Mouse (Mus musculus) spleen, embryonic (tissue): ENCODE data around the gene Rpl36.
"Not testable (repeated sequence)": the region's sequence is repeated elsewhere in the genome, so short reads cannot be mapped to it uniquely, and the experiment has no call there.

Source experiments
- CTCF ChIA-PET: fragments of 350-600 bp; sonication (Branson Sonifier 250); formaldehyde crosslinking; loops from one replicate; lab custom pipeline; 2022; lab: Charles Lee

Rpl36 gene

GRCm38 (mm10) chr17:56607521-56608062, 5.6 kb upstream of the Rpl36 start:
- CTCF ChIA-PET: interaction anchor here (0.5 kb wide), 1 partner anchor 245 kb away, joined by 7 read pairs; no protein-coding TSS in a partner anchor

GRCm38 (mm10) chr17:56608699-56609098, 4.5 kb upstream of the Rpl36 start:
- CTCF ChIA-PET: interaction anchor here (0.7 kb wide), 1 partner anchor 25 kb away, joined by 3 read pairs; no protein-coding TSS in a partner anchor

DNA sequence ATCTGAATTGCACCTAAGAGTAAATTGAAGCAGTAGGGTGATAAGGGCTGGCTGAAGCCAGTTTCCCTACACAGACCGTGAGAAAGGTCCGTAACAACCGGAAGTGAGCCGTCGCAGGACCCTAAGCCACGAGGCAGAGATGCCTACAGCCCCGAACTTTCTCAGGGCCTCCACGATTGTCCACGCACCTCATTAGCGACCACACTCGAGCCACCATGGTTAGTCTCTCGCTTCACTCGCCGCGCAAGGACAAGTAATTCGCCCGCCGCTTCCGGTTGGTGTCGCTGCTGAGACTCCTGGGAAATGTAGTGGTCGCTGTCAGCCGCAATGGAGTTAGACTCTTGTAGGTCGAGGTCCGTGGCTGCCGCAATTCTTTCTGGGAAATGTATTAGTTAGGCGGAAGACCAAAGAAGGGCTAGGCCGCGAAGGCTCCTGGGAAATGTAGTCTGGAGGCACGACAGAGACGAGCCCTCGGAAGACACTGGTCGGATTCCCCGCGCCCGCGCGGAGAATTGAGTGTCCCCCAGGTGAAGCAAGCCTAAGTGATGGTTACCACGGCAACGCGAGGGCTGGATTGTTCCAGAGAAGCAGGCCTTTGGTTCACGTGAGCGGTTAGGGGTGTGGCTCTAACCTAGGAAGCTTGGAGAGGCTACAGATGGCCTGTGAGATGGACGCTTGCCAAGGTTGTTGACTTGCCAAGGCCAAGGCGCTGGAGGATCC, 3.6 kb upstream of the Rpl36 start, which contains the start of gene 2410015M20Rik:
Gene 2410015M20Rik, minus strand, starts transcription at position 320 of the 720 bp plus-strand sequence.
- CTCF ChIA-PET: interaction anchor here (0.7 kb wide), 1 partner anchor 26 kb away, joined by 3 read pairs; no protein-coding TSS in a partner anchor

- CTCF ChIA-PET: no interaction called here
These were observed 1.9 kb upstream of the Rpl36 start for GRCm38 (mm10) chr17:56611323-56611722.

DNA sequence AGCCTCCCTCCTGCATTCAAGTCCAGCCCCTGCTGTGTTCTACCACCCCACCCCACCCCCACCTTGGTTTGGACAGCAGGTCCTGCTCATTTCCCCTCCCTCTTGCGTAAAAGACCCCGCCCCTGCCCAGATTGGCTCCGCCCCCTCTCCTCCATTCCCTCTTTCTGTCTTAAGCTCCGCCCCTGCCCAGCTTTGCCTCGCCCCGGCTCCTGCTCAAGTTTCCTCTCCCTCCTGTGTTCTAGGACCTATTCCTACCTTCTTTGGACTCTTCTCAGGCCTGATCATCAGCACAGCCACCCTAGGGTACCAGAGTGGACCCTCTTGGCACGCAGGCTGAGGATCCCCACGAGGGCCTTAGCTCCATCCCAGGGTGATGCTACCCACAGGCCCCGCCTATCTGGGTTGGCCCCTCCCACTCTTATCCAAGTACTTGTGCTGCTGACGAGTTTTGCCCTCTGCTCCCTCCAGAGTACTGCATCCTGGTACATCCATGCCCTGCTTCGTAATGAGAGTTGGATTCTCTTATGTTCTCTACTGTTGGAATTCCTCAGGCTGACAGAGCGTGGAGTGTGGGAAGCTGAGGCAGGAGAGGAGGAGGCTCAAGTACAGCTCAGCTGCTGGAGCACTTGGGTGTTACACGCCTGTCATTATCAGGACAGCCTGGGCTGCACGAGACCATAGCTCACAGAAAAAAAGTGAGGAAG, 1.2 kb upstream of the Rpl36 start:
- CTCF ChIA-PET: interaction anchor here (0.5 kb wide), 1 partner anchor 28 kb away, joined by 3 read pairs; the partner anchor contains the start of genes Safb and Safb2

DNA sequence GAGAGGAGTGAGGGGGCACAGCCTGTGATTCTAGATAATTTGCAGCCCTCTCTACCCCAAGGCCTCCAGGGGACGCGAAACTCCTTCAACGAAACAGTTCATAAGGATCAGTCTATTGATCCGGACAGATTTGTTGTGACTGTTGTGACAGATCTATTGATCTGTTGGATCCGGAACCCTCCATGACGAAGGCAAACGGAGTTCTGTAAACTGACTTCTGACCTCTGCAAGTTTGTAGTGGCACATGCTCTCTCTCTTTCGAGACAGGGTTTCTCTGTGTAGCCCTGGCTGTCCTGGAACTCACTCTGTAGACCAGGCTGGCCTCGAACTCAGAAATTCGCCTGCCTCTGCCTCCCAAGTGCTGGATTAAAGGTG, 664 bp upstream of the Rpl36 start:
- CTCF ChIA-PET: interaction anchor here (0.5 kb wide), 1 partner anchor 28 kb away, joined by 3 read pairs; the partner anchor contains the start of genes Safb and Safb2

DNA sequence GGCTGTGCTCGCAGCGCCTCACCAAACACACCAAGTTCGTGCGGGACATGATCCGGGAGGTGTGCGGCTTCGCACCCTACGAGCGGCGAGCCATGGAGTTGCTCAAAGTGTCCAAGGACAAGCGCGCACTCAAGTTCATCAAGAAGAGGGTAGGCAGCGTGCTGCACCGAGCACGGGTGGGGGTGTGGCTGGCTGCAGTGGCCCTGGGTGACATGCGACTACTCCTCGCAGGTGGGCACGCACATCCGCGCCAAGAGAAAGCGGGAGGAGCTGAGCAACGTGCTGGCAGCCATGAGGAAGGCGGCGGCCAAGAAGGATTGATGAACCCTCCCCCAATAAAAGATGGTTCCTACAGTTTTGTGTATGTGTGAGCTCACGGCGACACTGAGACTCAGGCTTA, 677 bp downstream of the Rpl36 start:
- CTCF ChIA-PET: not testable (repeated sequence)

GRCm38 (mm10) chr17:56614391-56615135, 1.3 kb downstream of the Rpl36 start:
- CTCF ChIA-PET: no interaction called here

DNA sequence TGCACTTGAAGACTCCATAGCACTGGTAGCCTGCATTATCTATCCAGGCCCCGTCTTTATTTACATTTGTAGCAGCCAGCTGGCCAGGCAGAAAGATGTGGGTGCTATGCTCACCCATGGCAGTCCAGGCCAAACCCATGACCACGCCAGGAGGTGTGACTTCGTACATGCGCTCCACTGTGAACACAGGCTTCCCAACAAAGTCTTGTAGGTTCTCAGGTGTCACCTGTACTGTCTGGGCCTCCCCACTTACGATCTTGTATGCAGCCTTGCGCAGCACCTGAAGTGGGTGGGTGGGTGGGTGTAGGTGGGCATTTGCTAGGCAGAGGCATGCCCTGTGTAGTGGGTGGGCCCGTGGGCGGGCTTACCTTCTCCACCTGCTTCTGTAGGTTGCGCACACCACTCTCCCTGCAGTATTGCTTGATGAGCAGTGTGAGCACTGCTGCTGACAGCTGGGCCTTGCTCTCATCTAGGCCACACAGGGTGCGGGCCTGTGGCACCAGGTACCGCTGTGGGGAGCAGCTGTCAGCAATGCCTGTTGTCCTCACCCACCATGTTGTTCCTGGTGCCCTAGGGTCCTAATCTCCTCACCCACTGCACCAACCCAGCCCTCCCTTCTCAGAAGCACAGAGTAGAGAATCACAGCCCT, 2.0 kb downstream of the Rpl36 start:
- CTCF ChIA-PET: no interaction called here

DNA sequence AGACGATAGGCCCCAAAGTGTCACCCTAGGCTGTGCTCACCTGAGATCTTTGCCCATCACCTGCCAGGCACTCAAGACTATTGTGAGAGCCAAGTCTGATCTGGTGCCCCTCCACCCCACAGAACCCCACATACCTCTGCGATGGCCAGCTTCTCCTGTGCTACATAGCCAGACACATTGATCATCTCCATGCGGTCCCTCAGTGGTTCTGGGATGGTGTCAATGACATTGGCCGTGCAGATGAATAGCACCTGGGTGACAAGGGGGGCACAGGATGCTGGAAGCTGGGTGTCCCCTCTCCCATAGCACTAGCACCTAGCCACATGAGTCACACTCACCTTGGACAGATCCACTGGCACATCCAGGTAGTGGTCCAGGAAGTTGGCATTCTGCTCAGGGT, 2.6 kb downstream of the Rpl36 start:
- CTCF ChIA-PET: no interaction called here

DNA sequence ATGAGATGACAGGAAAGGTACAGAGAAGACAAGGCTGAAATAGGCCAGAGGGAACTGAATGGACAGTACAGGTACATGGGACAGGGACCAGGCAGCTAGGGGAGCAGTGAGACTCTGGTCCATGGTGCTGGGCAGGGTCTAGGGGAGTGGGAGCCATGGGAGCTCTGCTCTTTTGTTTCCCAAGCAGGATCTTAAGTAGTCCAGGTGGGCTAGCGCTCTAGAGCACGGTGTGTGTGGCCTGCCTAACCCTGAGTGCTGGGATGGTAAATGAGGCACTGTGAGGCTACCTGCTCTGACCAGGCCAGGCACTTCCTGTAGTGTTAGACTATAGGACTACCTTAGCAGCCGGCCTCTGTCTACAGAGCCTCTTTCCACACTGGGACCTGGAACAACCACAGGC, 3.5 kb downstream of the Rpl36 start:
- CTCF ChIA-PET: no interaction called here

GRCm38 (mm10) chr17:56617628-56618027, 4.4 kb downstream of the Rpl36 start:
- CTCF ChIA-PET: no interaction called here

GRCm38 (mm10) chr17:56625495-56625894, 12.3 kb downstream of the Rpl36 start:
- CTCF ChIA-PET: interaction anchor here (0.7 kb wide), 1 partner anchor 20 kb away, joined by 8 read pairs; no protein-coding TSS in a partner anchor

DNA sequence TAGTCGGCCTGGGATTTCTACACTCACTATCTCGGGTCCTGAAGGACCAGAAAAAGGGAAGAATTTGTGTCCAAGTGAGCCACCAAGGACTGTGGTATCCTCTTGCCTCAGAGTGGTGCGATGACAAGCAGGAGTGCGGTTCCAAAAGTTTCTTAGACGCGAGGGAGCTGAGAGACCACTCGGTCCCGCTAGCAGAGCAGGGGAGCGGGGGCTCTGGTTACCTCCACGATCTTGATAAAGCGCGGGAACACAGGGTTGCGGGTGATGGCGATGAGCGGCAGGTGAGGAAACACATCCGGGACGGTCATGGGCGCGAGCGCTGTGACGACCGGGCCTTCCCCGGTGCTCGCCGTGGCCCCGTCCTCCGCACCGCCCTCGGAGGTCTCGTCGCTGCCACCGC, 13.0 kb downstream of the Rpl36 start:
- CTCF ChIA-PET: no interaction called here

- CTCF ChIA-PET: no interaction called here
These were observed 13.7 kb downstream of the Rpl36 start, which contains the start of gene Lonp1 for GRCm38 (mm10) chr17:56626754-56627470. Lonp1 (minus strand) TSS chr17:56626887.

- CTCF ChIA-PET: no interaction called here
These were observed 14.5 kb downstream of the Rpl36 start, which contains the start of gene Catsperd for GRCm38 (mm10) chr17:56627530-56628277. Catsperd (plus strand) TSS chr17:56628143.

DNA sequence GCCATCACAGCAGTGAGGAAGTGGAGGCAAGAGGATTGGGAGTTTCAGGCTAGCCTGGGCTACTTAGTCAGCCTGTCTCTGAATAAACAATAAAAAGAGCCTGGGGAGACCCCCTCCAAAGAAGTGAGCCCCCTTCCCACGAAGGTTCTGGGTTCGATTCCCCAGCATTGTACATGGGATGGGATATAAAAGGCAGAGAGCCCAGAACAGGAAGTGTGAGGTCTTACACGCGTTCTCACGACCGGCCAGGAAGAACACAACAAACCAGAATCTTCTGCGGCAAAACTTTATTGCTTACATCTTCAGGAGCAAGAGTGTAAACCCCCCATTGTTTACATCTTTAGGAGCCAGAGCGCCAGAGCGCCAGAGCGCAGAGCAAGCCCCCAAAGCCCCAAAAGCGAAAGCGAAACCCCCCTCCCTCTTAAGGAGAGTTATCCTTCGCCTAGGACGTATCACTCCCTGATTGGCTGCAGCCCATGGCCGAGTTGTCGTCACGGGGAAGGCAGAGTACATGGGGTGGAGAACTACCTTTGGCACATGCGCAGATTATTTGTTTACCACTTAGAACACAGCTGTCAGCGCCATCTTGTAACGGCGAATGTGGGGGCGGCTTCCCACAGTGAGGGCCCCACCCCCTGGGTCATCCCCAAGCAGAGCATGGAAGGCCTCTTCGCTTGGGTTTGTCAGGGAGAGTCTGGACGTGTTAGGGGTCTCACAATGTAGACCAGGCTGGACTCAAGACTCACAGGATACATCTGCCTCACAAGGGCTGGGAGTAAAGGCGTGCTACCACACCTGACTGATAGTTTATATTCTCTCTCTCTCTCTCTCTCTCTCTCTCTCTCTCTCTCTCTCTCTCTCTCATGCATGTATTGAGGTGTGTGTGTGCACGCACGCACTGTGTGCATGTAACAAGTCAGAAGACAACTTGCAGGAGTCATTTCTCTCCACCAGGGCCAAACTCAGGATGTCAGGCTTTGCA, 16.9 kb downstream of the Rpl36 start:
- CTCF ChIA-PET: interaction anchor here (0.6 kb wide), 1 partner anchor 133 kb away, joined by 3 read pairs; no protein-coding TSS in a partner anchor

DNA sequence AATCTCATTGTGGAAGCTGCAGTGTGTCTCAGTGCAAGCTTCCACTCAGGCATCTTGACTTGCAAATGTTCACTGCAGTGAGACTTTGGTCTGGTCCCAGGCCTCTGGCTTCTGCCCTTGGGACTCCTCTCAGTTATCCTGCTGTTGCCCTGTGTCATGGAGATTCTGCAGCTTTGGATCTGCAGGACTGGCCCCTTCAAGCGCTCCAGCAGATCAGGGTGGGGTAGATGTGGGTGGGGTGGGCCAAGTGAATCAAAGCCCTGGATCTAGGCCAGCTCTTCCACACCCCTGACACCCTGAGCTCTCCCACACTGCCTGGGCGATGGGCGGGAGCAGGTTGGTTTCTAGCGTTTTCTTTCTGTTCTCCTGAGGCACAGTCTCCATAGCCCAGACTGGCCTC, 18.6 kb downstream of the Rpl36 start:
- CTCF ChIA-PET: no interaction called here
